Comparison of ENCODE assay signal across 7 mouse cellular contexts in the genomic region with DNA sequence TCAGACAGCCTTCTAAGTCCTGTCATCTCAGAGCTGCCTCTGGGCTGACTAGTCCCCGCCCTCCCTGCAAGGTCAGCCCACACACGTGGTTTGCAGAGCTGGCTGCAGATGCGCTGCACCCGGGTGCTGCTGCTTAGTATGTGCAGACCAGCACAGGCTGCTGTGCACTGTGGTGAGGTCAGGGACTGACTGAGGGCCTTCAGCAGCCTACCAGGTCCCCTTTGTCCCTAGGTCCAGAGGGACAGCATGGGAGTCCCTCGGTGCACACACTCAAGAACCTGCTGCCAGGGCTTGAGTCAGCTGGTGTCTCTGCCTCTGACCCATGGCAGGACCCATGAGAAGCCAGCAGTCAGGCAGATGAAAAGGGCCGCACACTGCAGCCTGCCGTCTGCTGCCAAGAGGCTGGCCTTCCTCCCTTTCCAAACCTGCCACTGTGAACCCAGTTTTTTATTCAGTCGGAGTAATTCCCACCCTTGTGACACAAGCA. TPM values are rescaled to one million over a fixed set of nuclear protein-coding genes. Genes with fewer than 3 reads are reported as not detected.
A peak's percentile ranks its signal among the peaks of the same experiment; 100 is the strongest.
DNase-seq lines count a peak whose midpoint lies in the region; ATAC-seq and TF ChIP-seq lines count a peak whose summit lies in the region.

No protein-coding gene starts in this region.

- TF ChIP-seq POLR2A in liver, adult 2 months (IDR thresholded peaks at IDR 0.05; ENCODE audit: extremely low read depth, insufficient read depth, low read length), result 0 out of 2 replicates have a peak, but pooled peaks have one; percentile 17

- peak overlapping the region; percentile 27 for H3K27ac ChIP-seq in liver, adult 2 months (replicated peaks; ENCODE audit: insufficient read depth, low read depth, low read length)
- H3K27ac ChIP-seq in midbrain, embryonic 16.5 days (ENCODE audit: low read length), result peak overlapping the region; percentile 82
- H3K27ac ChIP-seq in stomach, embryonic 14.5 days (ENCODE audit: low read length), result peak overlapping the region; percentile 98

- H3K36me3 ChIP-seq in liver, adult 2 months (ENCODE audit: control insufficient read depth, insufficient read depth, low read length), result no peaks in the 10 kb centered on the region
- H3K36me3 ChIP-seq in midbrain, embryonic 16.5 days (ENCODE audit: control insufficient read depth, insufficient read depth, low read length), result peaks cover 4% of the 10 kb centered on the region; the same call in 1 of the 2 replicates
- H3K36me3 ChIP-seq in stomach, embryonic 14.5 days (ENCODE audit: control insufficient read depth, insufficient read depth, low read length), result no peaks in the 10 kb centered on the region

- no peak overlapping the region for H3K4me2 ChIP-seq in midbrain, embryonic 16.5 days (ENCODE audit: low read length)
- H3K4me2 ChIP-seq in stomach, embryonic 14.5 days (replicated peaks; ENCODE audit: low read depth, low read length), result peak overlapping the region; percentile 18

- H3K79me2 ChIP-seq in liver, adult 2 months (ENCODE audit: control insufficient read depth, insufficient read depth, low read length), result no peaks in the 10 kb centered on the region

- H3K9ac ChIP-seq in liver, adult 2 months (ENCODE audit: low read depth, low read length), result no peak overlapping the region
- H3K9ac ChIP-seq in midbrain, embryonic 16.5 days (ENCODE audit: low read depth, low read length), result peak overlapping the region; percentile 33; the same call in 1 of the 2 replicates
- H3K9ac ChIP-seq in stomach, embryonic 14.5 days (replicated peaks; ENCODE audit: low read depth, low read length), result no peak overlapping the region

- peaks cover 7% of the 10 kb centered on the region for H3K4me1 ChIP-seq in liver, adult 2 months (ENCODE audit: control insufficient read depth, insufficient read depth, low read length)
- H3K4me1 ChIP-seq in midbrain, embryonic 16.5 days (ENCODE audit: control insufficient read depth, insufficient read depth, low read length), result peaks cover 43% of the 10 kb centered on the region
- peaks cover 64% of the 10 kb centered on the region for H3K4me1 ChIP-seq in stomach, embryonic 14.5 days (ENCODE audit: control insufficient read depth, insufficient read depth, low read length)

- DNase-seq in R1 (ENCODE audit: low read depth, low spot score), result peak; percentile 60
- DNase-seq in embryo, embryonic 10.5 days (ENCODE audit: low spot score), result peak; percentile 82
- DNase-seq in heart, adult 8-10 months (ENCODE audit: low spot score), result peak; percentile 60
- peak; percentile 77 for DNase-seq in kidney, adult 18-20 months
- peak; percentile 78 for DNase-seq in liver, adult 2 months (ENCODE audit: extremely low read depth, low read depth, low spot score)

- H3K27me3 ChIP-seq in liver, adult 2 months (ENCODE audit: control insufficient read depth, insufficient read depth, low read length), result no peaks in the 10 kb centered on the region
- no peaks in the 10 kb centered on the region for H3K27me3 ChIP-seq in midbrain, embryonic 16.5 days (ENCODE audit: control insufficient read depth, insufficient read depth, low read depth, low read length)
- H3K27me3 ChIP-seq in stomach, embryonic 14.5 days (ENCODE audit: control insufficient read depth, insufficient read depth, low read length), result no peaks in the 10 kb centered on the region

- 26% methylated on average over 8 of the region's 8 CpGs for WGBS in liver, adult 2 months
- WGBS in midbrain, embryonic 16.5 days, result 10% methylated on average over 8 of the region's 8 CpGs
- 4% methylated on average over 8 of the region's 8 CpGs for WGBS in stomach, embryonic 14.5 days

- H3K4me3 ChIP-seq in liver, adult 2 months (ENCODE audit: insufficient read depth, low read depth, low read length), result no peak overlapping the region
- H3K4me3 ChIP-seq in midbrain, embryonic 16.5 days (ENCODE audit: low read depth, low read length), result no peak overlapping the region
- no peak overlapping the region for H3K4me3 ChIP-seq in stomach, embryonic 14.5 days (ENCODE audit: low read depth, low read length)

- H3K9me3 ChIP-seq in midbrain, embryonic 16.5 days (replicated peaks; ENCODE audit: control insufficient read depth, low read length, poor library complexity, severe bottlenecking), result no peaks in the 10 kb centered on the region
- H3K9me3 ChIP-seq in stomach, embryonic 14.5 days (ENCODE audit: control insufficient read depth, low read depth, low read length), result no peaks in the 10 kb centered on the region

- no peak for TF ChIP-seq CTCF in liver, adult 2 months (IDR thresholded peaks at IDR 0.05; ENCODE audit: low read depth, low read length)

- ATAC-seq in midbrain, embryonic 16.5 days, result peak; percentile 53
- ATAC-seq in stomach, embryonic 14.5 days (ENCODE audit: insufficient number of reproducible peaks, insufficient read depth, low FRiP score, low read depth), result peak; percentile 48

RNA-seq across cellular contexts. Expression of a gene that starts 25.4 kb away (rescaled TPM):
- 10 to 100 TPM; 46.0 to 59.4 (median 50.9) TPM for total RNA-seq in heart, adult 8-10 months (2022)
- total RNA-seq in liver, adult 2 months (2014; rRNA removed), result 7.9 and 11.2 TPM in 2 replicates
- polyA plus RNA-seq in liver, adult 2 months (2012; rRNA removed), result 3.0 and 4.0 TPM in 2 replicates
- polyA plus RNA-seq in midbrain, embryonic 16.5 days (2015; fragmentation: Nextera tagmentation; extraction: Ambion mirVana), result 112 and 125 TPM in 2 replicates
- polyA plus RNA-seq in stomach, embryonic 14.5 days (2014; fragmentation: Nextera tagmentation; extraction: Ambion mirVana), result 77.9 and 83.1 TPM in 2 replicates

Comparison
In these comparisons a context has a peak if more than half of its experiments do, and no peak if none do; other contexts are left out.
1. H3K27ac ChIP-seq: peak in every context shown above with its lines; median percentile 98 in stomach, embryonic 14.5 days; 82 in midbrain, embryonic 16.5 days; 27 in liver, adult 2 months.
2. RNA of a gene that starts 25.4 kb away (polyA plus RNA-seq): 112 to 125 TPM in midbrain, embryonic 16.5 days and 77.9 to 83.1 TPM in stomach, embryonic 14.5 days; 3.0 to 4.0 TPM in liver, adult 2 months; every median in the first group is over 10 times any median in the second.
3. Peak in every context shown above with its lines, with median percentiles within 50 percentile points of each other: DNase-seq.